Mouse (Mus musculus) intestine, embryonic 14.5 days (tissue): Measurements from ENCODE around the gene Clpb. TPM values are rescaled to one million over a fixed set of nuclear protein-coding genes. Genes with fewer than 3 reads are reported as not detected.
A peak's percentile ranks its signal among the peaks of the same experiment; 100 is the strongest.

Experiments used
- ATAC-seq: fragments of 200-750 bp; cut with Nextera tagmentation; replicated peaks from 2 replicates; pipeline ENCODE4 v1.8.0; 2017; ENCODE audit warnings: low read depth, moderate number of reproducible peaks, moderate TSS enrichment, moderate library complexity; ENCODE audit not compliant: low FRiP score, low TSS enrichment
- DNase-seq: peaks from one replicate; pipeline ENCODE4 v3.0.0-alpha.2; 2018; ENCODE audit warnings: low spot score
- H3K27ac ChIP-seq: fragments of 300-500 bp; sonication (generic); 2 replicates; pipeline ENCODE4 v1.5.1; 2014; ENCODE audit warnings: low read depth, mild to moderate bottlenecking, control low read depth
- H3K27me3 ChIP-seq: fragments of 300-500 bp; sonication (generic); replicated peaks from 2 replicates; pipeline ENCODE4 v1.6.1; 2014; ENCODE audit warnings: low read length, control low read depth; ENCODE audit not compliant: control insufficient read depth, insufficient read depth
- H3K36me3 ChIP-seq: fragments of 300-500 bp; sonication (generic); 2 replicates; pipeline ENCODE4 v1.6.1; 2014; ENCODE audit warnings: low read length, control low read depth; ENCODE audit not compliant: control insufficient read depth, insufficient read depth
- H3K4me1 ChIP-seq: fragments of 300-500 bp; sonication (generic); replicated peaks from 2 replicates; pipeline ENCODE4 v1.6.1; 2014; ENCODE audit warnings: low read length, control low read depth, mixed read lengths; ENCODE audit not compliant: control insufficient read depth, insufficient read depth
- H3K4me2 ChIP-seq: fragments of 300-500 bp; sonication (generic); 2 replicates; pipeline ENCODE4 v1.6.1; 2014; ENCODE audit warnings: low read length
- H3K4me3 ChIP-seq: fragments of 300-500 bp; sonication (generic); 2 replicates; pipeline ENCODE4 v1.5.1; 2014; ENCODE audit warnings: low read depth, low read length, control low read depth, mixed read lengths
- H3K9ac ChIP-seq: fragments of 300-500 bp; sonication (generic); 2 replicates; pipeline ENCODE4 v1.6.1; 2014; ENCODE audit warnings: mild to moderate bottlenecking, low read length
- H3K9me3 ChIP-seq: fragments of 300-500 bp; sonication (generic); 2 replicates; pipeline ENCODE4 v1.6.1; 2016; ENCODE audit warnings: low read length, control low read depth; ENCODE audit not compliant: control insufficient read depth
- WGBS: fragments of 180-500 bp; shearing (Covaris S2); extraction: QIAGEN DNeasy Blood & Tissue Kit; methylation state at CpG from one replicate; pipeline ENCODE4 v1.1.7; 2014; 5-methylcytosine and 5-hydroxymethylcytosine counted together
- polyA plus RNA-seq: library from polyadenylated mRNA; unstranded; fragments of >200 nt; fragmentation: Nextera tagmentation; extraction: Ambion mirVana; gene quantifications from 2 replicates; pipeline ENCODE4 v1.2.1, GENCODE M21; 2014

Gene Clpb
- polyA plus RNA-seq, 1 experiment from 2014 or later, result 50.8 TPM

GRCm38 (mm10) chr7:101654936-101655335 is 8.5 kb upstream of the Clpb start:
- no peak overlapping the region for H3K4me2 ChIP-seq
- H3K4me1 ChIP-seq, result no peaks in the 10 kb centered on the region
- H3K36me3 ChIP-seq, result no peaks in the 10 kb centered on the region
- H3K4me3 ChIP-seq, result no peak overlapping the region
- no peak overlapping the region for H3K27ac ChIP-seq
- DNase-seq (no peak), ATAC-seq (no peak)
- no peaks in the 10 kb centered on the region for H3K27me3 ChIP-seq
- 65% methylated on average over 4 of the region's 4 CpGs for WGBS
- no peaks in the 10 kb centered on the region for H3K9me3 ChIP-seq
- no peak overlapping the region for H3K9ac ChIP-seq

- Histone ChIP-seq H3K4me3 (no peak overlapping the region), H3K27ac (no peak overlapping the region), H3K9ac (no peak overlapping the region), H3K4me2 (no peak overlapping the region), H3K9me3 (no peaks in the 10 kb centered on the region), H3K4me1 (peaks cover 11% of the 10 kb centered on the region), H3K27me3 (no peaks in the 10 kb centered on the region), H3K36me3 (no peaks in the 10 kb centered on the region)
- ATAC-seq (no peak), DNase-seq (no peak)
- 92% methylated on average over 1 of the region's 1 CpGs for WGBS
Measured at GRCm38 (mm10) chr7:101662006-101662405, 1.4 kb upstream of the Clpb start.

- DNase-seq, result no peak
- no peaks in the 10 kb centered on the region for H3K27me3 ChIP-seq
- no peak overlapping the region for H3K4me3 ChIP-seq
- 24% methylated on average over 3 of the region's 3 CpGs for WGBS
- no peaks in the 10 kb centered on the region for H3K36me3 ChIP-seq
- no peak overlapping the region for H3K9ac ChIP-seq
- no peak for ATAC-seq
- H3K27ac ChIP-seq, result no peak overlapping the region
- no peak overlapping the region for H3K4me2 ChIP-seq
- no peaks in the 10 kb centered on the region for H3K9me3 ChIP-seq
- peaks cover 11% of the 10 kb centered on the region for H3K4me1 ChIP-seq
Measured at GRCm38 (mm10) chr7:101666581-101666980, 3.1 kb downstream of the Clpb start.

- DNase-seq (no peak), ATAC-seq (no peak)
- H3K4me3 ChIP-seq, result no peak overlapping the region
- no peaks in the 10 kb centered on the region for H3K9me3 ChIP-seq
- no peaks in the 10 kb centered on the region for H3K36me3 ChIP-seq
- no peaks in the 10 kb centered on the region for H3K4me1 ChIP-seq
- H3K27me3 ChIP-seq, result no peaks in the 10 kb centered on the region
- no peak overlapping the region for H3K27ac ChIP-seq
- 91% methylated on average over 5 of the region's 5 CpGs for WGBS
- H3K4me2 ChIP-seq, result no peak overlapping the region
- no peak overlapping the region for H3K9ac ChIP-seq
Measured at GRCm38 (mm10) chr7:101671601-101672280, 8.3 kb downstream of the Clpb start.

- ATAC-seq, result no peak
- H3K27ac ChIP-seq, result no peak overlapping the region
Measured at GRCm38 (mm10) chr7:101673497-101673896, 10.1 kb downstream of the Clpb start.

GRCm38 (mm10) chr7:101676033-101676761 is 12.8 kb downstream of the Clpb start:
- no peak overlapping the region for H3K4me3 ChIP-seq
- no peaks in the 10 kb centered on the region for H3K36me3 ChIP-seq
- no peak overlapping the region for H3K4me2 ChIP-seq
- no peaks in the 10 kb centered on the region for H3K9me3 ChIP-seq
- DNase-seq (no peak), ATAC-seq (no peak)
- no peak overlapping the region for H3K27ac ChIP-seq
- H3K4me1 ChIP-seq, result no peaks in the 10 kb centered on the region
- 50% methylated on average over 6 of the region's 6 CpGs for WGBS
- no peak overlapping the region for H3K9ac ChIP-seq
- H3K27me3 ChIP-seq, result no peaks in the 10 kb centered on the region

More at GRCm38 (mm10) chr7:101673497-101673896, 10.1 kb downstream of the Clpb start:
- Histone ChIP-seq H3K4me2 (no peak overlapping the region), H3K36me3 (no peaks in the 10 kb centered on the region), H3K4me3 (no peak overlapping the region), H3K9me3 (no peaks in the 10 kb centered on the region), H3K9ac (no peak overlapping the region), H3K27me3 (no peaks in the 10 kb centered on the region), H3K4me1 (no peaks in the 10 kb centered on the region)
- 45% methylated on average over 2 of the region's 2 CpGs for WGBS
- DNase-seq, result no peak

GRCm38 (mm10) chr7:101676762-101677308 is 13.4 kb downstream of the Clpb start:
- no peak overlapping the region for H3K4me3 ChIP-seq
- no peak overlapping the region for H3K27ac ChIP-seq
- H3K27me3 ChIP-seq, result no peaks in the 10 kb centered on the region
- no peak overlapping the region for H3K4me2 ChIP-seq
- H3K36me3 ChIP-seq, result no peaks in the 10 kb centered on the region
- no peaks in the 10 kb centered on the region for H3K9me3 ChIP-seq
- peaks cover 4% of the 10 kb centered on the region; the same call in 1 of the 2 replicates for H3K4me1 ChIP-seq
- ATAC-seq (no peak; the same call in 1 of the 2 replicates), DNase-seq (no peak)
- no peak overlapping the region for H3K9ac ChIP-seq
- WGBS, result 47% methylated on average over 3 of the region's 3 CpGs

- 14% methylated on average over 7 of the region's 7 CpGs for WGBS
- no peaks in the 10 kb centered on the region for H3K36me3 ChIP-seq
- no peaks in the 10 kb centered on the region for H3K27me3 ChIP-seq
- no peak overlapping the region for H3K9ac ChIP-seq
- ATAC-seq (peak; percentile 86), DNase-seq (peak; percentile 83)
- no peaks in the 10 kb centered on the region for H3K9me3 ChIP-seq
- peaks cover 5% of the 10 kb centered on the region; the same call in 1 of the 2 replicates for H3K4me1 ChIP-seq
- H3K27ac ChIP-seq, result no peak overlapping the region
- no peak overlapping the region for H3K4me3 ChIP-seq
- no peak overlapping the region for H3K4me2 ChIP-seq
Measured at GRCm38 (mm10) chr7:101679591-101679990, 16.2 kb downstream of the Clpb start.
